Mouse (Mus musculus) Patski (cell line): ENCODE measurements around the gene Trpm3. TPM values are rescaled to one million over a fixed set of nuclear protein-coding genes. Genes with fewer than 3 reads are reported as not detected.
A peak's percentile ranks its signal among the peaks of the same experiment; 100 is the strongest.

Source experiments
- ATAC-seq: fragments of 100-300 bp; one replicate; pipeline ENCODE4 v1.8.0; 2021
- CTCF ChIA-PET: fragments of 350-600 bp; sonication (Branson Sonifier 250); formaldehyde crosslinking; loops from one replicate; lab custom pipeline; 2022; ENCODE audit warnings: inconsistent platforms; lab: Charles Lee
- POLR2A ChIA-PET: fragments of 350-600 bp; sonication (Branson Sonifier 250); formaldehyde crosslinking; loops from one replicate; lab custom pipeline; 2022; ENCODE audit warnings: antibody characterized with exemption, inconsistent platforms; lab: Charles Lee
- DNase-seq: peaks from one replicate; pipeline ENCODE4 v3.0.0-alpha.2; 2011; ENCODE audit warnings: low read depth, low spot score
- H3K27me3 ChIP-seq: fragments of 371-371 bp; one replicate; pipeline ENCODE4 v1.5.1; 2021
- CTCF ChIP-seq: fragments of 100-300 bp; IDR thresholded peaks from one replicate; pipeline ENCODE4 v1.5.1; 2021
- in situ Hi-C: fragments of 300-500 bp; cut with MboI; formaldehyde crosslinking; loops from 3 replicates; pipeline ENCODE4 v1.11.1; 2018; ENCODE audit warnings: low pct_unique_long_range_greater_than_20kb, mixed read lengths
- polyA plus RNA-seq: library from polyadenylated mRNA; unstranded; gene quantifications from one replicate; pipeline ENCODE4 v1.2.3, GENCODE M21; 2021

Trpm3 gene
- polyA plus RNA-seq, 1 experiment from 2014 or later, result 2.0 TPM

- CTCF ChIA-PET, result interaction anchor here (1.6 kb wide), 1 partner anchor 106 kb away, joined by 3 read pairs; no protein-coding TSS in a partner anchor
- POLR2A ChIA-PET, result no interaction called here
Observed at GRCm38 (mm10) chr19:22473030-22473712, 334.3 kb downstream of the Trpm3 start.

GRCm38 (mm10) chr19:22478295-22478989 lies 339.6 kb downstream of the Trpm3 start:
- in situ Hi-C loops, result no loop called here
- no peak for TF ChIP-seq CTCF
- ATAC-seq, result no peak
- peaks cover 62% of the 10 kb centered on the region for H3K27me3 ChIP-seq
- ChIA-PET CTCF (interaction anchor here (0.9 to 1.0 kb wide), 2 partner anchors 8 to 27 kb away, joined by 3 read pairs; no protein-coding TSS in a partner anchor), POLR2A (no interaction called here)
- DNase-seq, result no peak

More at GRCm38 (mm10) chr19:22473030-22473712, 334.3 kb downstream of the Trpm3 start:
- in situ Hi-C loops, result no loop called here
- no peak for ATAC-seq
- H3K27me3 ChIP-seq, result peaks cover 60% of the 10 kb centered on the region
- TF ChIP-seq CTCF, result no peak
- DNase-seq, result no peak

- ATAC-seq (no peak), DNase-seq (no peak)
- TF ChIP-seq CTCF, result no peak
- ChIA-PET POLR2A (no interaction called here), CTCF (no interaction called here)
- in situ Hi-C loops, result no loop called here
- peaks cover 72% of the 10 kb centered on the region for H3K27me3 ChIP-seq
Observed at GRCm38 (mm10) chr19:22503469-22503868, 364.6 kb downstream of the Trpm3 start.

- ChIA-PET POLR2A (interaction anchor here (0.7 kb wide), 1 partner anchor 9 kb away, joined by 3 read pairs; no protein-coding TSS in a partner anchor), CTCF (no interaction called here)
- ATAC-seq (no peak), DNase-seq (no peak)
- TF ChIP-seq CTCF, result no peak
- in situ Hi-C loops, result no loop called here
- peaks cover 41% of the 10 kb centered on the region for H3K27me3 ChIP-seq
Observed at GRCm38 (mm10) chr19:22518508-22518907, 379.7 kb downstream of the Trpm3 start.

GRCm38 (mm10) chr19:22527944-22528343 lies 389.1 kb downstream of the Trpm3 start:
- ATAC-seq, result no peak
- POLR2A ChIA-PET, result no interaction called here

GRCm38 (mm10) chr19:22542990-22543709 lies 404.3 kb downstream of the Trpm3 start:
- peaks cover 57% of the 10 kb centered on the region for H3K27me3 ChIP-seq
- TF ChIP-seq CTCF, result no peak
- no peak for ATAC-seq
- CTCF ChIA-PET, result no interaction called here
- POLR2A ChIA-PET, result no interaction called here
- no peak for DNase-seq
- in situ Hi-C loops, result no loop called here

More at GRCm38 (mm10) chr19:22527944-22528343, 389.1 kb downstream of the Trpm3 start:
- in situ Hi-C loops, result no loop called here
- DNase-seq, result no peak
- peak; percentile 23 for TF ChIP-seq CTCF
- peaks cover 19% of the 10 kb centered on the region for H3K27me3 ChIP-seq
- CTCF ChIA-PET, result no interaction called here

GRCm38 (mm10) chr19:22552179-22552578 lies 413.3 kb downstream of the Trpm3 start:
- TF ChIP-seq CTCF, result peak; percentile 83
- peaks cover 28% of the 10 kb centered on the region for H3K27me3 ChIP-seq
- in situ Hi-C loops, result loop anchor here (5.0 to 10.0 kb wide), 3 partner anchors 73 to 335 kb away; no protein-coding TSS in a partner anchor
- DNase-seq (peak; percentile 6), ATAC-seq (peak; percentile 85)
- ChIA-PET CTCF (interaction anchor here (1.0 to 1.4 kb wide), 5 partner anchors 73 to 332 kb away, joined by 3 to 10 read pairs (median 3); no protein-coding TSS in a partner anchor), POLR2A (interaction anchor here (0.6 kb wide), 1 partner anchor 75 kb away, joined by 5 read pairs; no protein-coding TSS in a partner anchor)

GRCm38 (mm10) chr19:22554421-22554941 lies 415.6 kb downstream of the Trpm3 start:
- DNase-seq (no peak), ATAC-seq (no peak)
- TF ChIP-seq CTCF, result no peak
- ChIA-PET POLR2A (no interaction called here), CTCF (interaction anchor here (1.5 kb wide), 1 partner anchor 332 kb away, joined by 3 read pairs; no protein-coding TSS in a partner anchor)
- in situ Hi-C loops, result loop anchor here (5.0 to 10.0 kb wide), 3 partner anchors 70 to 333 kb away; no protein-coding TSS in a partner anchor
- H3K27me3 ChIP-seq, result peaks cover 47% of the 10 kb centered on the region

GRCm38 (mm10) chr19:22572396-22572795 lies 433.6 kb downstream of the Trpm3 start:
- TF ChIP-seq CTCF, result no peak
- ChIA-PET POLR2A (no interaction called here), CTCF (no interaction called here)
- DNase-seq (no peak), ATAC-seq (no peak)
- in situ Hi-C loops, result no loop called here
- H3K27me3 ChIP-seq, result peaks cover 59% of the 10 kb centered on the region

GRCm38 (mm10) chr19:22572849-22573248 lies 434.0 kb downstream of the Trpm3 start:
- ChIA-PET POLR2A (no interaction called here), CTCF (interaction anchor here (1.3 kb wide), 1 partner anchor 9 kb away, joined by 3 read pairs; no protein-coding TSS in a partner anchor)
- in situ Hi-C loops, result no loop called here
- no peak for TF ChIP-seq CTCF
- ATAC-seq (no peak), DNase-seq (no peak)
- H3K27me3 ChIP-seq, result peaks cover 57% of the 10 kb centered on the region
